Mouse (Mus musculus): ENCODE measurements around the gene Olfr1101. TPM values are rescaled to one million over a fixed set of nuclear protein-coding genes. Genes with fewer than 3 reads are reported as not detected.

Gene Olfr1101
- total RNA-seq (2022) = not detected

DNA sequence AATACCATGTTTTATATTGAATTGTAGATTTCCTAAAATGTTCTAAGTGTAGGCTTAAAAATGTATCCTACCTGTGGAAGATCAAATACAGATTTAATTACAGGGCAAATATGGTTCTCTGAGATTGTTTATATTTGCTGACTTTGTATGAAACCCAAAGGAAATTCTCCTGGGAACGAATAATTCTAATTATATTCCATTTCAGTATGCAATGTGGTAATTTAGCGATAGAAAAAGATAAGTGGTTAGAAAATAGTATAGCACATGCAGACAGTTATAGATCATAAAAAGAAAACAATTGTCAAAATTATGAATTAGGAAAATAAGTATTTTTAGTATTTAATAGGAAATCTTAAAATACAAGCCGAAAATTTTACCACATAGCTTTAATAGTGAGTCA lies at the start of gene Olfr1101:
Gene Olfr1101, minus strand, starts transcription at position 101 of the 400 bp plus-strand sequence.
- no peak for DNase-seq (ENCODE audit: low spot score in 2 of 2)

DNA sequence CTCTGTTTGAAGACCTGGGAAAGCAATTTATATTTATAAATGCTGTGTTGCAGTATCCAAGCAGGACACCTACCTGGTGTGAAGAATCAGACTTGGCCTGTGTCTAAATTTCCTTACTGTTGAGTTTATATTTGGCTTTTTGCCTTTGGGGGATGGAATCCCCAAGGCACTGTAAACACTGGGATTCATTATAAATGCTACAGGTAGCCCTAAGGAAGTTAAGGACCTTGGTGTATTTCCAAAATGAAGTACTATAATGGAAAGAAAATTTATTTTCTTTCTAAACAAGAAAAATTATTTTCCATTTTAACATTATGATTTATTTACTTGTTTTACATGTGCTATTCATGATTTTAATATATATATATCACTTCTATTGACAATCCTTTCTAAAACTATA lies 45.4 kb upstream of the Olfr1101 start, which contains the start of gene Olfr1105:
Gene Olfr1105, minus strand, starts transcription at position 101 of the 400 bp plus-strand sequence.
- DNase-seq (ENCODE audit: low spot score in 2 of 2) = no peak

DNA sequence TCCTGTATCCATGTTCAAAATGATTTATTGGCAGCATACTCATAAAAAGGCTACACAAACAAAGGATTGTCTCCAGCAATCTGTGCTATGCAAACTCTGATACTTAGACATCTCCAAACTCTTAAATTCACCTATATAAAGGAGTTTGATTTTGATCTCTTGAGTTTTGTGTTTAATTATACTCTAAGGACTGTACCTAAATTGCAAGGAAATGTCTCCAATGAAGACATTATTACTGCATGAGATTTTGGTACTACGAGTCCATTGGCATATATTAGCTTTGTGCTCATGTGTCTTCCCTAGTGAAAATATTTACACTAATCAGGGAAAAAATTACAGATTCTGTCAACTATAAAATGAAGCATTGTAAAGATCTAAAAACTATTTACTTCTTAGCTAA lies 36.0 kb upstream of the Olfr1101 start, which contains the start of gene Olfr1104:
Gene Olfr1104, minus strand, starts transcription at position 101 of the 400 bp plus-strand sequence.
- no peak for DNase-seq (ENCODE audit: low spot score in 2 of 2)

DNA sequence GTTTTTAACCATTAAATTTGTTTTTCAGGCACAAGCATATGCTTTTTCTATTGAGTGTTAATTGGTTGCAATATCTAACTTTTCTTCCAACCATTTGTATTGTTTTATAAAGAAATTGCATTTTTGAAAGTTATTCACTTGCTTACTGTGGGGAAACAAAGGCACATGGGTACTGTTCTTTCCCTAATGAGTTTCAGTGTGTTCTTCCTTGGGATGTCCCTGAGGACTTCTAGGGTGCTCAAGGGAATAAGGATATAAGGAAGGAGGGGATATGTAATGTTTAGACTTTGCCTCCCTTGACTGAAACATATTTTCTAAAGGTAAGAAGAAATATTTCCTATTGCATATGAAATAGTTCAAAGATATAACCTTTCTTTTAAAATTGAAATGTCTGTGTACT lies 7.1 kb upstream of the Olfr1101 start, which contains the start of gene Olfr1102:
Gene Olfr1102, plus strand, starts transcription at position 301 of the 400 bp plus-strand sequence.
- no peak for DNase-seq (ENCODE audit: low spot score in 2 of 2)

DNA sequence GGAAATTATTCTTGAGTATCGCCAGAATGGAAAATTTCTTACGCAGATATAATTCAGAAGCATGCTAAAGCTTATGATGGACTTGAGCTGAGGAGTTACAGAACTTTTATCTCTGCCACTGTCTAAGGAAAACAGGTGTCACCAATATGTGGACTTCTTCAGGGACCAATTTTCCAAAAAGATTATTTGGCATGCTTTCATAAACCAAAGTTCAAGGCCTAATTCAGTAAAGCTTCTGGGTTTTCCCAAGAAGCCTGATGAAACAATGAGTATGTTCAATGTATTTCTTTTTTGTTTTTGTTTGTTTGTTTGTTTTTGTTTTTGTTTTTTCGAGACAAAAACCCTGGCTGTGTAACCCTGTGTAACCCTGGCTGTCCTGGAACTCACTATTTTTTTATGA lies 11.2 kb downstream of the Olfr1101 start, which contains the start of gene Olfr1100:
Gene Olfr1100, minus strand, starts transcription at position 101 of the 400 bp plus-strand sequence.
- DNase-seq (ENCODE audit: low spot score in 2 of 2) = no peak

- DNase-seq (ENCODE audit: low spot score in 2 of 2) = no peak
Measured at GRCm38 (mm10) chr2:86960593-86960992, 30.4 kb downstream of the Olfr1101 start, which contains the start of gene Olfr1099. Gene Olfr1099, minus strand, starts transcription at chr2:86960693.

Other genes starting within 250 kb of the Olfr1101 start
- gene Olfr1090, start 232.2 kb downstream of the Olfr1101 start, total RNA-seq (2022) = not detected
- not detected for gene Olfr1093, start 208.7 kb downstream of the Olfr1101 start, total RNA-seq (2022)
- not detected for gene Olfr141, start 181.2 kb downstream of the Olfr1101 start, total RNA-seq (2022)
- not detected for gene Olfr1094, start 166.6 kb downstream of the Olfr1101 start, total RNA-seq (2022)
- gene Olfr1095, start 139.5 kb downstream of the Olfr1101 start, total RNA-seq (2022) = not detected
- not detected for gene Gm13723, start 116.4 kb downstream of the Olfr1101 start, total RNA-seq (2022)
- gene Olfr1097, start 99.0 kb downstream of the Olfr1101 start, total RNA-seq (2022) = not detected
- not detected for gene Olfr1098, start 66.7 kb downstream of the Olfr1101 start, total RNA-seq (2022)
- not detected for gene Olfr1099, start 30.5 kb downstream of the Olfr1101 start, total RNA-seq (2022)
- gene Olfr1100, start 11.3 kb downstream of the Olfr1101 start, total RNA-seq (2022) = not detected
- not detected for gene Olfr1102, start 7.2 kb upstream of the Olfr1101 start, total RNA-seq (2022)
- not detected for gene Olfr1104, start 35.9 kb upstream of the Olfr1101 start, total RNA-seq (2022)
- not detected for gene Olfr1105, start 45.3 kb upstream of the Olfr1101 start, total RNA-seq (2022)
- gene Olfr1106, start 61.1 kb upstream of the Olfr1101 start, total RNA-seq (2022) = not detected
- gene Olfr1107, start 84.6 kb upstream of the Olfr1101 start, total RNA-seq (2022) = not detected
- not detected for gene Olfr1109, start 104.8 kb upstream of the Olfr1101 start, total RNA-seq (2022)
- gene Olfr259, start 123.3 kb upstream of the Olfr1101 start, total RNA-seq (2022) = not detected
- gene Olfr1110, start 149.1 kb upstream of the Olfr1101 start, total RNA-seq (2022) = not detected
- not detected for gene Olfr1111, start 161.4 kb upstream of the Olfr1101 start, total RNA-seq (2022)
- gene Olfr1112, start 196.6 kb upstream of the Olfr1101 start, total RNA-seq (2022) = not detected
- gene Olfr1113, start 217.7 kb upstream of the Olfr1101 start, total RNA-seq (2022) = not detected